In the genomic region with DNA sequence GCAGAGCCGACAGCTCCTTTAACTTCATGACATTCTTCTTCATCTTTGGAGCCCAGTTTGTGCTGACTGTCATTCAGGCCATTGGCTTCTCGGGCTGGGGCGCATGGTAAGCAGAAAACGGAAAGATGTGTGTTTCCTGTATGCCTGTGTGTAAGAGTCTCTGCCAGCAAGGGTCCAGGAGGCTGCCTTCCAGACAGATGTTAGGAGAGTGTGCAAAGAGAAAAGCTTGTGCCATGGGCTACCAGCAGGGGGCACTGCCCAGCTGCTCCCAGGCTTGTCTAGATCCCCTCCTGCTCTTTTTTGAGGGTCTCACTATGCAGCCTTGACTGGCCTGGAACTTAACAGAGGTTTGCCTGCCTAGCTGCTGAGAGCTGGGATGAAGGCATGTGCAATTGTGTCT, we compare ENCODE assay signal across 8 mouse cellular contexts. TPM values are rescaled to one million over a fixed set of nuclear protein-coding genes. Genes with fewer than 3 reads are reported as not detected.
DNase-seq lines count a peak whose midpoint lies in the region; ATAC-seq and TF ChIP-seq lines count a peak whose summit lies in the region.

No protein-coding gene starts in this region.

- TF ChIP-seq POLR2A in bone marrow macrophage, adult 2 months (IDR thresholded peaks at IDR 0.05; ENCODE audit: borderline replicate concordance, low read depth, low read length), result no peak

- no peak overlapping the region; the same call in 1 of the 2 replicates for H3K9ac ChIP-seq in heart, embryonic 16.5 days (ENCODE audit: low read length)
- no peak overlapping the region for H3K9ac ChIP-seq in heart, embryonic 11.5 days (ENCODE audit: low read depth, low read length)
- no peak overlapping the region for H3K9ac ChIP-seq in lung, embryonic 14.5 days

- H3K4me2 ChIP-seq in heart, embryonic 16.5 days (ENCODE audit: low read depth, low read length), result no peak overlapping the region
- H3K4me2 ChIP-seq in heart, embryonic 11.5 days, result no peak overlapping the region
- no peak overlapping the region for H3K4me2 ChIP-seq in lung, embryonic 14.5 days

- no peak overlapping the region for H3K4me3 ChIP-seq in heart, embryonic 16.5 days (ENCODE audit: low read length)
- H3K4me3 ChIP-seq in heart, embryonic 11.5 days (ENCODE audit: low read depth, low read length), result no peak overlapping the region
- H3K4me3 ChIP-seq in C2C12 (ENCODE audit: insufficient read depth, poor library complexity, severe bottlenecking), result no peak overlapping the region
- H3K4me3 ChIP-seq in bone marrow macrophage, adult 2 months (ENCODE audit: insufficient read depth, low read length), result no peak overlapping the region
- H3K4me3 ChIP-seq in lung, embryonic 14.5 days (ENCODE audit: low read depth, low read length), result no peak overlapping the region

- H3K27ac ChIP-seq in heart, embryonic 16.5 days (ENCODE audit: low read length), result no peak overlapping the region
- H3K27ac ChIP-seq in heart, embryonic 11.5 days (ENCODE audit: low read depth, low read length), result no peak overlapping the region
- H3K27ac ChIP-seq in bone marrow macrophage, adult 2 months (ENCODE audit: insufficient read depth, low read depth, low read length), result no peak overlapping the region
- H3K27ac ChIP-seq in lung, embryonic 14.5 days (ENCODE audit: low read depth), result no peak overlapping the region

- peaks cover 13% of the 10 kb centered on the region for H3K79me3 ChIP-seq in C2C12 (ENCODE audit: low read depth)

- ATAC-seq in heart, embryonic 16.5 days (replicated peaks; ENCODE audit: extremely low read depth, insufficient read depth, low FRiP score), result 0 out of 2 replicates have a peak, but pooled peaks have one; percentile 43
- ATAC-seq in heart, embryonic 11.5 days (replicated peaks; ENCODE audit: insufficient number of reproducible peaks, low FRiP score, low TSS enrichment), result no peak
- ATAC-seq in lung, embryonic 14.5 days (ENCODE audit: insufficient read depth), result no peak

- H3K36me3 ChIP-seq in heart, embryonic 16.5 days (ENCODE audit: control insufficient read depth, insufficient read depth), result peaks cover 43% of the 10 kb centered on the region
- peaks cover 31% of the 10 kb centered on the region for H3K36me3 ChIP-seq in heart, embryonic 11.5 days (ENCODE audit: control insufficient read depth, insufficient read depth, low read length)
- peaks cover 63% of the 10 kb centered on the region for H3K36me3 ChIP-seq in C2C12 (ENCODE audit: control insufficient read depth, insufficient read depth)
- H3K36me3 ChIP-seq in lung, embryonic 14.5 days (ENCODE audit: insufficient read depth), result peaks cover 90% of the 10 kb centered on the region

- peaks cover 30% of the 10 kb centered on the region for H3K79me2 ChIP-seq in C2C12 (ENCODE audit: control insufficient read depth, insufficient read depth)

- H3ac ChIP-seq in C2C12 (ENCODE audit: control insufficient read depth, insufficient read length, low read depth), result no peak overlapping the region

- TF ChIP-seq CTCF in C2C12 (IDR thresholded peaks at IDR 0.05; ENCODE audit: control insufficient read depth, insufficient read depth, insufficient read length), result peak; percentile 54
- TF ChIP-seq CTCF in bone marrow macrophage, adult 2 months (IDR thresholded peaks at IDR 0.05; ENCODE audit: low read depth, low read length), result peak; percentile 97
- TF ChIP-seq CTCF in lung, embryonic 14.5 days (IDR thresholded peaks at IDR 0.05; ENCODE audit: low read depth), result peak; percentile 86

- no peaks in the 10 kb centered on the region for H3K9me3 ChIP-seq in heart, embryonic 16.5 days (replicated peaks; ENCODE audit: control insufficient read depth, low read length)
- no peaks in the 10 kb centered on the region for H3K9me3 ChIP-seq in heart, embryonic 11.5 days (replicated peaks; ENCODE audit: control insufficient read depth, low read length)
- H3K9me3 ChIP-seq in lung, embryonic 14.5 days (ENCODE audit: low read depth, low read length), result no peaks in the 10 kb centered on the region

- 47% methylated on average over 4 of the region's 4 CpGs for WGBS in heart, embryonic 16.5 days
- 65% methylated on average over 4 of the region's 4 CpGs for WGBS in heart, embryonic 11.5 days (ENCODE audit: insufficient replicate concordance)
- WGBS in lung, embryonic 14.5 days, result 55% methylated on average over 4 of the region's 4 CpGs

- H3K4me1 ChIP-seq in heart, embryonic 16.5 days (ENCODE audit: control insufficient read depth, insufficient read depth, low read length), result no peaks in the 10 kb centered on the region
- no peaks in the 10 kb centered on the region for H3K4me1 ChIP-seq in heart, embryonic 11.5 days (ENCODE audit: control insufficient read depth, insufficient read depth, low read length)
- peaks cover 11% of the 10 kb centered on the region for H3K4me1 ChIP-seq in bone marrow macrophage, adult 2 months (ENCODE audit: control insufficient read depth, insufficient read depth, low read length)
- H3K4me1 ChIP-seq in lung, embryonic 14.5 days (ENCODE audit: insufficient read depth), result no peaks in the 10 kb centered on the region

- peak; percentile 68 to 71 for DNase-seq in heart, postnatal 14 days
- DNase-seq in lung, embryonic 14.5 days, result peak; percentile 70
- peak; percentile 62 to 78 for DNase-seq in spleen, postnatal 10 days (ENCODE audit: low spot score in 2 of 2)
- no peak for DNase-seq in ovary, postnatal 36 days (ENCODE audit: low spot score)

- intact Hi-C loops in heart, postnatal 14 days (cut with DNase I), result loop anchor here (2.0 kb wide), 2 partner anchors 32 to 74 kb away; no protein-coding TSS in a partner anchor

- H3K27me3 ChIP-seq in heart, embryonic 16.5 days (ENCODE audit: control insufficient read depth, insufficient read depth, low read length), result no peaks in the 10 kb centered on the region
- H3K27me3 ChIP-seq in heart, embryonic 11.5 days (ENCODE audit: control insufficient read depth, insufficient read depth, low read length), result no peaks in the 10 kb centered on the region
- H3K27me3 ChIP-seq in C2C12 (ENCODE audit: control insufficient read depth, insufficient read depth, insufficient read length), result no peaks in the 10 kb centered on the region
- no peaks in the 10 kb centered on the region for H3K27me3 ChIP-seq in lung, embryonic 14.5 days (ENCODE audit: insufficient read depth, low read length)

TF ChIP-seq in C2C12, 6 proteins besides CTCF, POLR2A, EP300 and RAD21:
- no peak for TF ChIP-seq CEBPB (IDR thresholded peaks at IDR 0.05; ENCODE audit: low read depth)
- TF ChIP-seq USF1 (IDR thresholded peaks at IDR 0.05; ENCODE audit: low read depth), result no peak
- TF ChIP-seq FOSL1 (IDR thresholded peaks at IDR 0.05; ENCODE audit: insufficient read depth, low read length, poor library complexity, severe bottlenecking), result no peak
- no peak for TF ChIP-seq MYOD1 (IDR thresholded peaks at IDR 0.05; ENCODE audit: control insufficient read depth, insufficient read length, low read depth)
- no peak for TF ChIP-seq MYOG (IDR thresholded peaks at IDR 0.05; ENCODE audit: control insufficient read depth, extremely low read depth, insufficient read length)
- no peak for TF ChIP-seq MAX (IDR thresholded peaks at IDR 0.05)

RNA-seq across cellular contexts. Expression of gene Gm49322, which starts 5.2 kb away (rescaled TPM):
- polyA plus RNA-seq in heart, embryonic 16.5 days (2015; fragmentation: Nextera tagmentation; extraction: Ambion mirVana), result 2.2 and 2.8 TPM in 2 replicates
- polyA plus RNA-seq in heart, embryonic 11.5 days (2014; fragmentation: Nextera tagmentation; extraction: Ambion mirVana), result 0.83 and 0.84 TPM in 2 replicates
- polyA plus RNA-seq in C2C12 (2012; fragmentation: generic; extraction: Trizol), result 1.0 TPM
- polyA plus RNA-seq in bone marrow macrophage, adult 2 months (2012; ENCODE audit: insufficient read depth, insufficient read length, missing spikeins), result 1.1 and 2.1 TPM in 2 replicates
- total RNA-seq in heart, postnatal 14 days (2021), result under 1 TPM; 0.55 to 0.71 TPM
- 2.4 and 3.1 TPM in 2 replicates for polyA plus RNA-seq in lung, embryonic 14.5 days (2014; fragmentation: Nextera tagmentation; extraction: Ambion mirVana)

RNA-seq across cellular contexts. Expression of gene Adat3, which starts 8.3 kb away (rescaled TPM):
- polyA plus RNA-seq in heart, embryonic 16.5 days (2015; fragmentation: Nextera tagmentation; extraction: Ambion mirVana), result 3.5 and 4.0 TPM in 2 replicates
- 6.2 and 6.6 TPM in 2 replicates for polyA plus RNA-seq in heart, embryonic 11.5 days (2014; fragmentation: Nextera tagmentation; extraction: Ambion mirVana)
- polyA plus RNA-seq in C2C12 (2012; fragmentation: generic; extraction: Trizol), result 11.1 TPM
- polyA plus RNA-seq in bone marrow macrophage, adult 2 months (2012; ENCODE audit: insufficient read depth, insufficient read length, missing spikeins), result 2.2 and 3.2 TPM in 2 replicates
- total RNA-seq in heart, postnatal 14 days (2021), result 1 to 10 TPM; 1.6 to 1.8 TPM
- 8.7 and 10.1 TPM in 2 replicates for polyA plus RNA-seq in lung, embryonic 14.5 days (2014; fragmentation: Nextera tagmentation; extraction: Ambion mirVana)

RNA-seq across cellular contexts. Expression of gene Scamp4, which starts 8.4 kb away (rescaled TPM):
- 60.1 and 68.4 TPM in 2 replicates for polyA plus RNA-seq in heart, embryonic 16.5 days (2015; fragmentation: Nextera tagmentation; extraction: Ambion mirVana)
- 76.9 and 78.1 TPM in 2 replicates for polyA plus RNA-seq in heart, embryonic 11.5 days (2014; fragmentation: Nextera tagmentation; extraction: Ambion mirVana)
- polyA plus RNA-seq in C2C12 (2012; fragmentation: generic; extraction: Trizol), result 119 TPM
- 29.3 and 35.4 TPM in 2 replicates for polyA plus RNA-seq in bone marrow macrophage, adult 2 months (2012; ENCODE audit: insufficient read depth, insufficient read length, missing spikeins)
- total RNA-seq in heart, postnatal 14 days (2021), result 10 to 100 TPM; 19.8 to 23.5 TPM
- polyA plus RNA-seq in lung, embryonic 14.5 days (2014; fragmentation: Nextera tagmentation; extraction: Ambion mirVana), result 90.5 and 92.8 TPM in 2 replicates

RNA-seq across cellular contexts. Expression of gene Csnk1g2, which starts 11.6 kb away (rescaled TPM):
- 50.7 and 103 TPM in 2 replicates for polyA plus RNA-seq in heart, embryonic 16.5 days (2015; fragmentation: Nextera tagmentation; extraction: Ambion mirVana)
- 64.6 and 67.6 TPM in 2 replicates for polyA plus RNA-seq in heart, embryonic 11.5 days (2014; fragmentation: Nextera tagmentation; extraction: Ambion mirVana)
- polyA plus RNA-seq in C2C12 (2012; fragmentation: generic; extraction: Trizol), result 165 TPM
- polyA plus RNA-seq in bone marrow macrophage, adult 2 months (2012; ENCODE audit: insufficient read depth, insufficient read length, missing spikeins), result 87.3 and 98.4 TPM in 2 replicates
- 100 to 1,000 TPM; 123 to 131 TPM for total RNA-seq in heart, postnatal 14 days (2021)
- 105 and 124 TPM in 2 replicates for polyA plus RNA-seq in lung, embryonic 14.5 days (2014; fragmentation: Nextera tagmentation; extraction: Ambion mirVana)

RNA-seq across cellular contexts. Expression of gene Abhd17a, which starts 20.9 kb away (rescaled TPM):
- 79.5 and 91.7 TPM in 2 replicates for polyA plus RNA-seq in heart, embryonic 16.5 days (2015; fragmentation: Nextera tagmentation; extraction: Ambion mirVana)
- polyA plus RNA-seq in heart, embryonic 11.5 days (2014; fragmentation: Nextera tagmentation; extraction: Ambion mirVana), result 94.3 and 100 TPM in 2 replicates
- 103 TPM for polyA plus RNA-seq in C2C12 (2012; fragmentation: generic; extraction: Trizol)
- 63.2 and 67.3 TPM in 2 replicates for polyA plus RNA-seq in bone marrow macrophage, adult 2 months (2012; ENCODE audit: insufficient read depth, insufficient read length, missing spikeins)
- 10 to 100 TPM; 73.0 to 75.1 TPM for total RNA-seq in heart, postnatal 14 days (2021)
- polyA plus RNA-seq in lung, embryonic 14.5 days (2014; fragmentation: Nextera tagmentation; extraction: Ambion mirVana), result 151 and 153 TPM in 2 replicates
